Mouse (Mus musculus) olfactory bulb, adult 2 months (tissue): ENCODE measurements around the gene Spata17.

ENCODE experiments used
- CTCF ChIP-seq: fragments of 200-500 bp; IDR thresholded peaks from 2 replicates; pipeline ENCODE4 v1.5.1; 2012; ENCODE audit warnings: low read depth, mild to moderate bottlenecking, low read length, moderate library complexity; ENCODE audit not compliant: insufficient read depth
- POLR2A ChIP-seq: fragments of 200-500 bp; IDR thresholded peaks from 2 replicates; pipeline ENCODE4 v1.6.1; 2012; ENCODE audit warnings: mild to moderate bottlenecking, low read depth, low read length, moderate library complexity; ENCODE audit not compliant: insufficient read depth

- TF ChIP-seq CTCF (no peak), POLR2A (no peak)
Observed at GRCm38 (mm10) chr1:187008236-187008635, 207.0 kb downstream of the Spata17 start.
